Mouse (Mus musculus) ovary, postnatal 14 days (tissue): ENCODE measurements around the gene Pdp2.
"Not testable (repeated sequence)": the region's sequence is repeated elsewhere in the genome, so short reads cannot be mapped to it uniquely, and the experiment has no call there.

Experiments used
- DNase-seq: peaks from one replicate; pipeline ENCODE4 v3.0.0; 2022; ENCODE audit warnings: low spot score

The Pdp2 gene

GRCm38 (mm10) chr8:104591133-104591834, at the start of gene Pdp2:
Gene Pdp2 (plus strand): TSS chr8:104591451.
- DNase-seq: peak; percentile 86

GRCm38 (mm10) chr8:104541515-104541880, 49.8 kb upstream of the Pdp2 start:
- no peak for DNase-seq

GRCm38 (mm10) chr8:104542160-104542559, 49.1 kb upstream of the Pdp2 start:
- no peak for DNase-seq

GRCm38 (mm10) chr8:104543440-104544045, 47.7 kb upstream of the Pdp2 start:
- no peak for DNase-seq

- DNase-seq: no peak
Observed at GRCm38 (mm10) chr8:104555191-104555590, 36.1 kb upstream of the Pdp2 start.

- no peak for DNase-seq
Observed at GRCm38 (mm10) chr8:104557226-104557625, 34.0 kb upstream of the Pdp2 start.

GRCm38 (mm10) chr8:104560731-104561130, 30.5 kb upstream of the Pdp2 start:
- DNase-seq: no peak

GRCm38 (mm10) chr8:104564633-104565456, 26.4 kb upstream of the Pdp2 start:
- DNase-seq: peak; percentile 79

- DNase-seq: no peak
Observed at GRCm38 (mm10) chr8:104565457-104565798, 25.8 kb upstream of the Pdp2 start.

- DNase-seq: no peak
Observed at GRCm38 (mm10) chr8:104569559-104569958, 21.7 kb upstream of the Pdp2 start.

- peak; percentile 70 for DNase-seq
Observed at GRCm38 (mm10) chr8:104570436-104571343, 20.6 kb upstream of the Pdp2 start.

GRCm38 (mm10) chr8:104576820-104577219, 14.4 kb upstream of the Pdp2 start:
- DNase-seq: no peak

- not testable (repeated sequence) for DNase-seq
Observed at GRCm38 (mm10) chr8:104577606-104578005, 13.6 kb upstream of the Pdp2 start.

- no peak for DNase-seq
Observed at GRCm38 (mm10) chr8:104584522-104584921, 6.7 kb upstream of the Pdp2 start.

GRCm38 (mm10) chr8:104590284-104590683, 967 bp upstream of the Pdp2 start:
- DNase-seq: no peak

GRCm38 (mm10) chr8:104591856-104592255, 605 bp downstream of the Pdp2 start:
- DNase-seq: no peak

GRCm38 (mm10) chr8:104592566-104592965, 1.3 kb downstream of the Pdp2 start:
- no peak for DNase-seq

- DNase-seq: no peak
Observed at GRCm38 (mm10) chr8:104593536-104594325, 2.5 kb downstream of the Pdp2 start.

GRCm38 (mm10) chr8:104594611-104595362, 3.5 kb downstream of the Pdp2 start:
- no peak for DNase-seq

GRCm38 (mm10) chr8:104595773-104596536, 4.7 kb downstream of the Pdp2 start:
- no peak for DNase-seq
